ENCODE assay signal across 18 mouse cellular contexts in genomic region chr11:79176687-79177086, GRCm38 (mm10). TPM values are rescaled to one million over a fixed set of nuclear protein-coding genes. Genes with fewer than 3 reads are reported as not detected.
A peak's percentile ranks its signal among the peaks of the same experiment; 100 is the strongest.
DNase-seq lines count a peak whose midpoint lies in the region; ATAC-seq and TF ChIP-seq lines count a peak whose summit lies in the region.
"Had no signal": no experiment of that assay in that cellular context is flagged by ENCODE, and none has a peak within 500 bp of the region (broad histone marks: within the 10 kb centered on the region; RNA-seq: fewer than 3 reads in every experiment).

No protein-coding gene starts in this region.

- ATAC-seq in kidney, embryonic 16.5 days (ENCODE audit: low FRiP score, low TSS enrichment), result no peak
- ATAC-seq: hindbrain, embryonic 16.5 days had no signal

- no peak overlapping the region for H3K27ac ChIP-seq in heart, adult 2 months
- no peak overlapping the region for H3K27ac ChIP-seq in kidney, embryonic 16.5 days (ENCODE audit: low read length)
- H3K27ac ChIP-seq: forebrain, embryonic 10.5 days; heart, embryonic 10.5 days; lung, embryonic 15.5 days; stomach, embryonic 15.5 days had no signal

- no peak overlapping the region for H3K4me3 ChIP-seq in heart, adult 2 months
- no peak overlapping the region for H3K4me3 ChIP-seq in lung, adult 2 months (replicated peaks; ENCODE audit: extremely low read depth, low read depth, low read length)
- no peak overlapping the region for H3K4me3 ChIP-seq in kidney, embryonic 16.5 days (ENCODE audit: low read length)
- H3K4me3 ChIP-seq: forebrain, embryonic 10.5 days; heart, embryonic 10.5 days; lung, embryonic 15.5 days; stomach, embryonic 15.5 days had no signal

- no peaks in the 10 kb centered on the region for H3K36me3 ChIP-seq in heart, adult 2 months (ENCODE audit: control insufficient read depth, insufficient read depth, low read length)
- no peaks in the 10 kb centered on the region for H3K36me3 ChIP-seq in kidney, embryonic 16.5 days (ENCODE audit: insufficient read depth, low read length)
- H3K36me3 ChIP-seq: forebrain, embryonic 10.5 days; G1E; heart, embryonic 10.5 days; lung, embryonic 15.5 days; stomach, embryonic 15.5 days had no signal

- no peak for TF ChIP-seq EP300 in heart, adult 2 months (IDR thresholded peaks at IDR 0.05; ENCODE audit: insufficient read depth, low read depth, low read length)

- no peak for TF ChIP-seq POLR2A in heart, adult 2 months (IDR thresholded peaks at IDR 0.05; ENCODE audit: insufficient read depth, low read depth, low read length)
- no peak for TF ChIP-seq POLR2A in lung, adult 2 months (IDR thresholded peaks at IDR 0.05; ENCODE audit: borderline replicate concordance, extremely low read depth, low read depth, low read length)

- no peak for DNase-seq in heart, adult 2 months
- no peak for DNase-seq in heart, postnatal 36 days
- DNase-seq in lung, adult 2 months, result no peak
- DNase-seq in lung, postnatal 4 days, result no peak
- peak; percentile 24 for DNase-seq in adrenal gland, adult 8-10 months
- DNase-seq in B cell, adult 2 months, result no peak
- DNase-seq: cerebellum, adult 9-11 months; gastrocnemius, postnatal 14 days; kidney, adult 8-10 months; layer of hippocampus, postnatal 36 days; thymus, postnatal 14 days had no signal

- H3K9me3 ChIP-seq in kidney, embryonic 16.5 days (ENCODE audit: low read length), result no peaks in the 10 kb centered on the region
- H3K9me3 ChIP-seq: G1E; heart, embryonic 10.5 days; lung, embryonic 15.5 days; stomach, embryonic 15.5 days had no signal

- no peaks in the 10 kb centered on the region for H3K27me3 ChIP-seq in heart, adult 2 months (ENCODE audit: control insufficient read depth, insufficient read depth, low read length)
- no peaks in the 10 kb centered on the region for H3K27me3 ChIP-seq in kidney, embryonic 16.5 days (ENCODE audit: insufficient read depth, low read length)
- H3K27me3 ChIP-seq: lung, embryonic 15.5 days; stomach, embryonic 15.5 days had no signal

- TF ChIP-seq CTCF in heart, adult 2 months (IDR thresholded peaks at IDR 0.05), result peak; percentile 27; the same call in 1 of the 2 replicates
- peak; percentile 29; the same call in 1 of the 2 replicates for TF ChIP-seq CTCF in lung, adult 2 months (IDR thresholded peaks at IDR 0.05; ENCODE audit: insufficient read depth, low read length)

- no peaks in the 10 kb centered on the region for H3K4me1 ChIP-seq in heart, adult 2 months (ENCODE audit: control insufficient read depth, insufficient read depth, low read length)
- no peaks in the 10 kb centered on the region for H3K4me1 ChIP-seq in lung, adult 2 months (ENCODE audit: control insufficient read depth, insufficient read depth, low read length)
- H3K4me1 ChIP-seq in kidney, embryonic 16.5 days (ENCODE audit: insufficient read depth, low read length), result no peaks in the 10 kb centered on the region
- H3K4me1 ChIP-seq: forebrain, embryonic 10.5 days; heart, embryonic 10.5 days; lung, embryonic 15.5 days; stomach, embryonic 15.5 days had no signal

- WGBS in heart, adult 2 months, result 80% methylated on average over 3 of the region's 3 CpGs
- 65% methylated on average over 3 of the region's 3 CpGs for WGBS in lung, adult 2 months
- WGBS in kidney, embryonic 16.5 days, result 72% methylated on average over 3 of the region's 3 CpGs

- intact Hi-C loops in heart, adult 2 months (cut with DNase I), result no loop called here
- intact Hi-C loops in heart, postnatal 36 days (cut with DNase I), result no loop called here

- no peak overlapping the region for H3K4me2 ChIP-seq in kidney, embryonic 16.5 days (replicated peaks; ENCODE audit: low read depth, low read length)
- H3K4me2 ChIP-seq: lung, embryonic 15.5 days; stomach, embryonic 15.5 days had no signal

- H3K9ac ChIP-seq in heart, adult 2 months (ENCODE audit: low read depth, low read length), result no peak overlapping the region
- H3K9ac ChIP-seq in kidney, embryonic 16.5 days (replicated peaks; ENCODE audit: low read length), result no peak overlapping the region
- H3K9ac ChIP-seq: lung, embryonic 15.5 days; stomach, embryonic 15.5 days had no signal

- no peaks in the 10 kb centered on the region for H3K79me2 ChIP-seq in heart, adult 2 months (replicated peaks; ENCODE audit: control insufficient read depth, insufficient read depth, low read length)

RNA-seq across cellular contexts. Expression of gene Ksr1, which starts 30.5 kb away (rescaled TPM):
- 1 to 10 TPM; 5.1 to 7.0 TPM for total RNA-seq in heart, adult 2 months (2021)
- polyA plus RNA-seq in heart, adult 2 months (2012; rRNA removed), result 6.7 and 7.8 TPM in 2 replicates
- total RNA-seq in heart, postnatal 36 days (2021), result 1 to 10 TPM; 6.6 to 6.7 TPM
- 20.7 and 21.9 TPM in 2 replicates for polyA plus RNA-seq in lung, adult 2 months (2012; rRNA removed)
- 10 to 100 TPM; 10.2 to 19.2 (median 14.3) TPM for total RNA-seq in adrenal gland, adult 8-10 months (2022)
- 3.5 and 3.8 TPM in 2 replicates for polyA plus RNA-seq in kidney, embryonic 16.5 days (2015; fragmentation: Nextera tagmentation; extraction: Ambion mirVana)
